Mouse (Mus musculus) erythroblast, embryonic 14.5 days (primary cell): ENCODE results near the gene Smim1.

Source experiments
- GATA1 ChIP-seq: IDR thresholded peaks from 2 replicates; pipeline ENCODE4 v1.6.1; 2012; ENCODE audit warnings: low read length, inconsistent platforms, mixed read lengths
- TAL1 ChIP-seq: IDR thresholded peaks from 3 replicates; pipeline ENCODE4 v1.6.1; 2012; ENCODE audit warnings: low read length, inconsistent platforms, mixed read lengths

GRCm38 (mm10) chr4:154056661-154057060 lies 30.6 kb upstream of the Smim1 start:
- TF ChIP-seq TAL1: no peak
- no peak for TF ChIP-seq GATA1
